Mouse (Mus musculus): ENCODE measurements around the gene Macf1. TPM values are rescaled to one million over a fixed set of nuclear protein-coding genes. Genes with fewer than 3 reads are reported as not detected.
"Not testable (repeated sequence)": the region's sequence is repeated elsewhere in the genome, so short reads cannot be mapped to it uniquely, and the experiment has no call there.

The Macf1 gene
- polyA plus RNA-seq, 1 experiment = 62.9 TPM

- WGBS = 1% methylated on average over 65 of the region's 65 CpGs
- DNase-seq = peak; percentile 73
- no peaks in the 10 kb centered on the region for H3K4me1 ChIP-seq (ENCODE audit: control insufficient read depth, insufficient read depth, low read length)
- TF ChIP-seq POLR2A (IDR thresholded peaks at IDR 0.05; ENCODE audit: low read depth, low read length) = peak; percentile 7
- no peak for TF ChIP-seq CTCF (conservative IDR thresholded peaks at IDR 0.05; ENCODE audit: insufficient read depth, insufficient read length, low read depth, low read length)
- no peaks in the 10 kb centered on the region for H3K27me3 ChIP-seq (replicated peaks; ENCODE audit: control insufficient read depth, insufficient read depth, low read length)
- H3K27ac ChIP-seq (ENCODE audit: insufficient read depth, low read depth, low read length) = no peak within 1 kb of the TSS
- peak within 1 kb of the TSS; percentile 54 for H3K4me3 ChIP-seq (ENCODE audit: insufficient read depth, low read depth, low read length)
- H3K36me3 ChIP-seq (ENCODE audit: control insufficient read depth, insufficient read depth, low read length) = no peaks in the 10 kb centered on the region
These were observed 341.3 kb downstream of the Macf1 start, which contains the start of gene Bmp8a for GRCm38 (mm10) chr4:123342642-123343470. TSS of gene Bmp8a (minus strand) at chr4:123343252.

- H3K4me1 ChIP-seq (ENCODE audit: control insufficient read depth, insufficient read depth, low read length) = no peaks in the 10 kb centered on the region
- TF ChIP-seq CTCF (conservative IDR thresholded peaks at IDR 0.05; ENCODE audit: insufficient read depth, insufficient read length, low read depth, low read length) = no peak
- TF ChIP-seq POLR2A (IDR thresholded peaks at IDR 0.05; ENCODE audit: low read depth, low read length) = no peak
- peak overlapping the region; percentile 54 for H3K4me3 ChIP-seq (ENCODE audit: insufficient read depth, low read depth, low read length)
- DNase-seq = no peak
- no peaks in the 10 kb centered on the region for H3K27me3 ChIP-seq (replicated peaks; ENCODE audit: control insufficient read depth, insufficient read depth, low read length)
- H3K36me3 ChIP-seq (ENCODE audit: control insufficient read depth, insufficient read depth, low read length) = no peaks in the 10 kb centered on the region
- WGBS = 3% methylated on average over 43 of the region's 43 CpGs
- no peak overlapping the region for H3K27ac ChIP-seq (ENCODE audit: insufficient read depth, low read depth, low read length)
These were observed 342.0 kb downstream of the Macf1 start for GRCm38 (mm10) chr4:123342091-123342641.

- WGBS = 86% methylated on average over 5 of the region's 5 CpGs
- H3K27me3 ChIP-seq (replicated peaks; ENCODE audit: control insufficient read depth, insufficient read depth, low read length) = no peaks in the 10 kb centered on the region
- H3K4me3 ChIP-seq (ENCODE audit: insufficient read depth, low read depth, low read length) = no peak overlapping the region
- H3K4me1 ChIP-seq (ENCODE audit: control insufficient read depth, insufficient read depth, low read length) = no peaks in the 10 kb centered on the region
- H3K27ac ChIP-seq (ENCODE audit: insufficient read depth, low read depth, low read length) = no peak overlapping the region
- no peaks in the 10 kb centered on the region for H3K36me3 ChIP-seq (ENCODE audit: control insufficient read depth, insufficient read depth, low read length)
- no peak for DNase-seq
- no peak for TF ChIP-seq POLR2A (IDR thresholded peaks at IDR 0.05; ENCODE audit: low read depth, low read length)
- no peak for TF ChIP-seq CTCF (conservative IDR thresholded peaks at IDR 0.05; ENCODE audit: insufficient read depth, insufficient read length, low read depth, low read length)
These were observed 343.9 kb downstream of the Macf1 start for GRCm38 (mm10) chr4:123340232-123340631.

GRCm38 (mm10) chr4:123337693-123338092 lies 346.5 kb downstream of the Macf1 start:
- Histone ChIP-seq H3K27me3 (replicated peaks; ENCODE audit: control insufficient read depth, insufficient read depth, low read length) (no peaks in the 10 kb centered on the region; the same call in 1 of the 2 replicates), H3K4me3 (ENCODE audit: insufficient read depth, low read depth, low read length) (no peak overlapping the region), H3K36me3 (ENCODE audit: control insufficient read depth, insufficient read depth, low read length) (no peaks in the 10 kb centered on the region), H3K4me1 (ENCODE audit: control insufficient read depth, insufficient read depth, low read length) (no peaks in the 10 kb centered on the region), H3K27ac (ENCODE audit: insufficient read depth, low read depth, low read length) (no peak overlapping the region)
- 76% methylated on average over 4 of the region's 4 CpGs for WGBS
- TF ChIP-seq POLR2A (IDR thresholded peaks at IDR 0.05; ENCODE audit: low read depth, low read length) = no peak
- TF ChIP-seq CTCF (conservative IDR thresholded peaks at IDR 0.05; ENCODE audit: insufficient read depth, insufficient read length, low read depth, low read length) = no peak
- DNase-seq = no peak

GRCm38 (mm10) chr4:123335796-123336585 lies 348.2 kb downstream of the Macf1 start:
- Histone ChIP-seq H3K36me3 (ENCODE audit: control insufficient read depth, insufficient read depth, low read length) (no peaks in the 10 kb centered on the region), H3K27me3 (replicated peaks; ENCODE audit: control insufficient read depth, insufficient read depth, low read length) (no peaks in the 10 kb centered on the region; the same call in 1 of the 2 replicates), H3K4me1 (ENCODE audit: control insufficient read depth, insufficient read depth, low read length) (no peaks in the 10 kb centered on the region), H3K27ac (ENCODE audit: insufficient read depth, low read depth, low read length) (no peak overlapping the region), H3K4me3 (ENCODE audit: insufficient read depth, low read depth, low read length) (no peak overlapping the region)
- TF ChIP-seq POLR2A (IDR thresholded peaks at IDR 0.05; ENCODE audit: low read depth, low read length) = no peak
- no peak for TF ChIP-seq CTCF (conservative IDR thresholded peaks at IDR 0.05; ENCODE audit: insufficient read depth, insufficient read length, low read depth, low read length)
- peak; percentile 8 for DNase-seq
- 71% methylated on average over 14 of the region's 14 CpGs for WGBS

- H3K4me3 ChIP-seq (ENCODE audit: insufficient read depth, low read depth, low read length); H3K27ac ChIP-seq (ENCODE audit: insufficient read depth, low read depth, low read length); H3K36me3 ChIP-seq (ENCODE audit: control insufficient read depth, insufficient read depth, low read length); H3K4me1 ChIP-seq (ENCODE audit: control insufficient read depth, insufficient read depth, low read length); H3K27me3 ChIP-seq (replicated peaks; ENCODE audit: control insufficient read depth, insufficient read depth, low read length); DNase-seq: not testable (repeated sequence)
- 77% methylated on average over 10 of the region's 10 CpGs for WGBS
These were observed 348.9 kb downstream of the Macf1 start for GRCm38 (mm10) chr4:123335244-123335643.

- no peak overlapping the region for H3K27ac ChIP-seq (ENCODE audit: insufficient read depth, low read depth, low read length)
- 61% methylated on average over 3 of the region's 3 CpGs for WGBS
- TF ChIP-seq POLR2A (IDR thresholded peaks at IDR 0.05; ENCODE audit: low read depth, low read length) (no peak), CTCF (conservative IDR thresholded peaks at IDR 0.05; ENCODE audit: insufficient read depth, insufficient read length, low read depth, low read length) (no peak)
- no peaks in the 10 kb centered on the region; the same call in 1 of the 2 replicates for H3K27me3 ChIP-seq (replicated peaks; ENCODE audit: control insufficient read depth, insufficient read depth, low read length)
- DNase-seq = no peak
- H3K4me3 ChIP-seq (ENCODE audit: insufficient read depth, low read depth, low read length) = no peak overlapping the region
- H3K4me1 ChIP-seq (ENCODE audit: control insufficient read depth, insufficient read depth, low read length) = no peaks in the 10 kb centered on the region
- H3K36me3 ChIP-seq (ENCODE audit: control insufficient read depth, insufficient read depth, low read length) = no peaks in the 10 kb centered on the region
These were observed 350.0 kb downstream of the Macf1 start for GRCm38 (mm10) chr4:123334177-123334576.
